Mouse (Mus musculus): Measurements from ENCODE around the gene Srgap3.

DNA sequence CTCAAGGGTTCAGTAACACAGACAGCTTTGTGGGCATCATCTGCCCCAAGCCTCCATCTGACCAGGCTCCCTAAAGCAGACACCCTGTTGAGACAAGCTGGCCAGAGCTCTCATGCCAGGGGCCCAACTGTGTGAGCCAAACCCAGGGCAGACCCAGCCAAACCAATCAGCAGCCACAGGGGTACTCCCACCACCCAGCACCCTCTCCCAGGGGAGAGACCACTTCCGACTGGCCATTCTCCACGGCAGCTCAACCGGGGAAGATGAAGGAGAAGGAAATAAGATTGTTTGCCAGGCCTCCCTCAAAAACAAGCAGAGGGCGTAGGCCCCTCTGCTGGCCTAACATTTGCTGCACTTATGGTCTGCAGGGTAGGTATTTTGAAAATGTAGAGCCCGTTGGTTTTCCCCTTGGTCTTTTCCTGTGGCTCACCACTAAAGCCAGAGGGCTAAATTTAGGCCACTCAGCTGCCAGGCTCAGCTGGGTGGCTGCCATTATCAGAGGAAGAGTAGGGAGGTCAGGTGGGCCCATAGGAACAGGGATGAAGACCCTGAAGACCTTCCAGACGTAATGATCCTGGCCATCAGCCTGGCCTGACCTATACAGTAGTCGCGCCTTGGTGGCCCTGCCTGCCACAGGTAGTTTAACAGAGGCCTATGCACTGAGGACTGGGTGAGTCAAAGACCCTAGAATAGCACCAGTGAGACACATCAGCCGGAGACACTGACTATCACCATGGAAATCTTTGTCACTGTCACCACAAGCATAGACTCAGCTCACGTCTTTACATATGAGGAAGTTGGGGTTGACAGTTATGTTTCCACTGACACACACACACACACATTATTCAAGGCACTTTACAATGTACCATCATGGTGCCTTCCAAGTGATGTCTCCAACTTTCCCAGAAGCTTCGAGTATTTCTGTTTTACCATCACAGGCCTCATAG lies 85.4 kb downstream of the Srgap3 start:
- no peak for TF ChIP-seq CTCF (IDR thresholded peaks at IDR 0.05)
- TF ChIP-seq EP300 (IDR thresholded peaks at IDR 0.05), result no peak

All from lung, postnatal 0 days (tissue).